ENCODE assay signal across 8 mouse cellular contexts in the genomic region with DNA sequence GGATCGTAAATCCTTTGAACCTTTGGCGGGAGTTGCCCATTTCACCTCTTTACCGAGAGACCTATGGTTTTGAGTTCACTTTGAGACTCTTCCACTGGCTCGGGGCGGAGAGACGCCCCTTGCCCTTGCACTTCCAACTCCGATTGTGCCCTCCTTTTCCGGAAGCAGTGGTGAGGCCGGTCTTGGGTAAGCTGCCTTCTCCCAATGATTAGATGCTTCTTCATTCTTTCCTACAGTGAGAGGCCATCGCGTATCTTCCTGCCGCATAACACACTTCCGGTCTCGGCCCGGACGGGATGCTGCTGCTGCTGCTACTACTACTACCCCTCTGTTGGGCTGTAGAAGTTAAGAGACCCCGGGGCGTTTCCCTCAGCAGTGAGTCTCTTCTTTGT. TPM values are rescaled to one million over a fixed set of nuclear protein-coding genes. Genes with fewer than 3 reads are reported as not detected.
DNase-seq lines count a peak whose midpoint lies in the region; ATAC-seq and TF ChIP-seq lines count a peak whose summit lies in the region.

No protein-coding gene starts in this region.

- H3K79me2 ChIP-seq in macrophage (ENCODE audit: inconsistent target): peaks cover 8% of the 10 kb centered on the region

- H3K4me3 ChIP-seq in lung, adult 2 months (replicated peaks; ENCODE audit: extremely low read depth, low read depth, low read length): peak overlapping the region; percentile 77
- H3K4me3 ChIP-seq in erythroblast, embryonic 14.5 days (replicated peaks): peak overlapping the region; percentile 73
- H3K4me3 ChIP-seq in kidney, postnatal 0 days (replicated peaks; ENCODE audit: low read depth, low read length): peak overlapping the region; percentile 66
- H3K4me3 ChIP-seq in macrophage (ENCODE audit: inconsistent target): peak overlapping the region; percentile 97

- H3K4me1 ChIP-seq in lung, adult 2 months (ENCODE audit: control insufficient read depth, insufficient read depth, low read length): 0 out of 2 replicates have a peak, but pooled peaks cover 6% of the 10 kb centered on the region
- H3K4me1 ChIP-seq in erythroblast, embryonic 14.5 days (ENCODE audit: control insufficient read depth): peaks cover 41% of the 10 kb centered on the region
- H3K4me1 ChIP-seq in kidney, postnatal 0 days (replicated peaks; ENCODE audit: insufficient read depth, low read length): peaks cover 19% of the 10 kb centered on the region

- DNase-seq in adrenal gland, adult 8-10 months: peak; percentile 44
- DNase-seq in adrenal gland, adult 18-20 months (ENCODE audit: low spot score in 2 of 2): no peak
- no peak for DNase-seq in lung, adult 2 months
- DNase-seq in lung, postnatal 25 days (ENCODE audit: low spot score): no peak
- DNase-seq in kidney, postnatal 0 days (ENCODE audit: low spot score): peak; percentile 79
- DNase-seq in Muller cell, postnatal 12 days (ENCODE audit: inconsistent ontology term): no peak

- no peak for TF ChIP-seq CTCF in lung, adult 2 months (IDR thresholded peaks at IDR 0.05; ENCODE audit: insufficient read depth, low read length)
- TF ChIP-seq CTCF in kidney, postnatal 0 days (IDR thresholded peaks at IDR 0.05; ENCODE audit: low read depth): no peak

- H3K9ac ChIP-seq in kidney, postnatal 0 days (ENCODE audit: low read depth, low read length): peak overlapping the region; percentile 65

- WGBS in lung, adult 2 months: 0% methylated on average over 18 of the region's 18 CpGs
- 0% methylated on average over 18 of the region's 18 CpGs for WGBS in kidney, postnatal 0 days
- 0% methylated on average over 18 of the region's 18 CpGs for WGBS in macrophage (ENCODE audit: missing documents)

- H3K27me3 ChIP-seq in erythroblast, embryonic 14.5 days (ENCODE audit: control insufficient read depth): peaks cover 29% of the 10 kb centered on the region
- H3K27me3 ChIP-seq in kidney, postnatal 0 days (ENCODE audit: insufficient read depth, low read length): no peaks in the 10 kb centered on the region

- ATAC-seq in kidney, postnatal 0 days (replicated peaks; ENCODE audit: low FRiP score, low read depth): no peak; the same call in 1 of the 2 replicates

- H3K4me2 ChIP-seq in kidney, postnatal 0 days (ENCODE audit: low read length): peak overlapping the region; percentile 72

- peaks cover 47% of the 10 kb centered on the region for H3K36me3 ChIP-seq in erythroblast, embryonic 14.5 days (ENCODE audit: control insufficient read depth)
- peaks cover 23% of the 10 kb centered on the region; the same call in 1 of the 2 replicates for H3K36me3 ChIP-seq in kidney, postnatal 0 days (ENCODE audit: insufficient read depth, low read length)
- peaks cover 38% of the 10 kb centered on the region for H3K36me3 ChIP-seq in macrophage (ENCODE audit: inconsistent target)

- H3K9me3 ChIP-seq in erythroblast, embryonic 14.5 days (ENCODE audit: control insufficient read depth, low read length): no peaks in the 10 kb centered on the region
- no peaks in the 10 kb centered on the region for H3K9me3 ChIP-seq in kidney, postnatal 0 days (replicated peaks; ENCODE audit: low read length)

- H3K27ac ChIP-seq in kidney, postnatal 0 days: peak overlapping the region; percentile 67
- H3K27ac ChIP-seq in macrophage: peak overlapping the region; percentile 71

- TF ChIP-seq POLR2A in lung, adult 2 months (IDR thresholded peaks at IDR 0.05; ENCODE audit: borderline replicate concordance, extremely low read depth, low read depth, low read length): no peak

RNA-seq across cellular contexts. Expression of a gene that starts 0.6 kb away (rescaled TPM):
- total RNA-seq in adrenal gland, adult 8-10 months (2022): 100 to 1,000 TPM; 167 to 190 (median 180) TPM
- total RNA-seq in adrenal gland, adult 18-20 months (2021): 100 to 1,000 TPM; 132 to 173 TPM
- polyA plus RNA-seq in lung, adult 2 months (2012; rRNA removed): 52.9 and 58.0 TPM in 2 replicates
- polyA plus RNA-seq in erythroblast, embryonic 14.5 days (2012): 9.9 and 10.3 TPM in 2 replicates
- polyA plus RNA-seq in kidney, postnatal 0 days (2015; fragmentation: Nextera tagmentation; extraction: Ambion mirVana): 79.6 and 92.8 TPM in 2 replicates
- 10 to 100 TPM; 21.6 to 84.1 (median 55.5) TPM for total RNA-seq in macrophage (2018; cell fraction: chromatin; rRNA removed)
- 100 to 1,000 TPM in 8 of 26 experiments, 10 to 100 TPM in 18; 51.3 to 116 (median 80.6) TPM for total RNA-seq in macrophage (2018; cell fraction: cytosol; rRNA removed)
- 100 to 1,000 TPM in 15 of 26 experiments, 10 to 100 TPM in 11; 48.6 to 157 (median 104) TPM for total RNA-seq in macrophage (2018; cell fraction: nucleus; rRNA removed)
- 72.3 to 78.4 TPM (median 76.1 TPM) in 3 replicates for polyA plus RNA-seq in macrophage (2018)

RNA-seq across cellular contexts. Expression of a gene that starts 0.7 kb away (rescaled TPM):
- 1 to 10 TPM in 3 of 4 experiments, under 1 TPM in 1; 0.81 to 2.8 (median 1.4) TPM for total RNA-seq in adrenal gland, adult 8-10 months (2022)
- total RNA-seq in adrenal gland, adult 18-20 months (2021): 1 to 10 TPM in 1 of 2 experiments, under 1 TPM in 1; 0.77 to 1.1 TPM
- polyA plus RNA-seq in lung, adult 2 months (2012; rRNA removed): 2.9 and 3.6 TPM in 2 replicates
- 0.02 TPM in 1 of 2 replicates, not detected in the other for polyA plus RNA-seq in erythroblast, embryonic 14.5 days (2012)
- polyA plus RNA-seq in kidney, postnatal 0 days (2015; fragmentation: Nextera tagmentation; extraction: Ambion mirVana): 1.2 and 1.4 TPM in 2 replicates
- under 1 TPM in 13 of 26 experiments, not detected in 13; 0.30 to 0.96 (median 0.51) TPM for total RNA-seq in macrophage (2018; cell fraction: chromatin; rRNA removed)
- total RNA-seq in macrophage (2018; cell fraction: cytosol; rRNA removed): under 1 TPM in 18 of 26 experiments, not detected in 8; 0.05 to 0.37 (median 0.13) TPM
- total RNA-seq in macrophage (2018; cell fraction: nucleus; rRNA removed): under 1 TPM in 5 of 26 experiments, not detected in 21; 0.22 to 0.64 (median 0.45) TPM
- polyA plus RNA-seq in macrophage (2018): 0.10 to 0.13 TPM in 2 of 3 replicates, not detected in the other

RNA-seq across cellular contexts. Expression of a gene that starts 13.9 kb away (rescaled TPM):
- total RNA-seq in adrenal gland, adult 8-10 months (2022): 10 to 100 TPM; 23.7 to 72.6 (median 49.6) TPM
- total RNA-seq in adrenal gland, adult 18-20 months (2021): 10 to 100 TPM; 19.2 to 51.9 TPM
- 24.8 and 30.6 TPM in 2 replicates for polyA plus RNA-seq in lung, adult 2 months (2012; rRNA removed)
- polyA plus RNA-seq in erythroblast, embryonic 14.5 days (2012): 0.01 TPM in 1 of 2 replicates, not detected in the other
- polyA plus RNA-seq in kidney, postnatal 0 days (2015; fragmentation: Nextera tagmentation; extraction: Ambion mirVana): 26.8 and 29.2 TPM in 2 replicates
- 10 to 100 TPM in 7 of 26 experiments, 1 to 10 TPM in 17, under 1 TPM in 2; 0.55 to 17.6 (median 4.7) TPM for total RNA-seq in macrophage (2018; cell fraction: chromatin; rRNA removed)
- 1 to 10 TPM in 13 of 26 experiments, under 1 TPM in 13; 0.36 to 2.5 (median 0.98) TPM for total RNA-seq in macrophage (2018; cell fraction: cytosol; rRNA removed)
- total RNA-seq in macrophage (2018; cell fraction: nucleus; rRNA removed): 1 to 10 TPM in 20 of 26 experiments, under 1 TPM in 6; 0.46 to 9.0 (median 1.6) TPM
- 1.8 to 2.4 TPM (median 2.3 TPM) in 3 replicates for polyA plus RNA-seq in macrophage (2018)

RNA-seq across cellular contexts. Expression of a gene that starts 39.9 kb away (rescaled TPM):
- 1 to 10 TPM; 1.2 to 4.7 (median 2.0) TPM for total RNA-seq in adrenal gland, adult 8-10 months (2022)
- 1 to 10 TPM; 1.6 to 2.9 TPM for total RNA-seq in adrenal gland, adult 18-20 months (2021)
- polyA plus RNA-seq in lung, adult 2 months (2012; rRNA removed): 10.7 and 11.1 TPM in 2 replicates
- polyA plus RNA-seq in erythroblast, embryonic 14.5 days (2012): 80.2 and 112 TPM in 2 replicates
- polyA plus RNA-seq in kidney, postnatal 0 days (2015; fragmentation: Nextera tagmentation; extraction: Ambion mirVana): 16.1 and 17.2 TPM in 2 replicates
- total RNA-seq in macrophage (2018; cell fraction: chromatin; rRNA removed): 10 to 100 TPM in 1 of 26 experiments, 1 to 10 TPM in 10, under 1 TPM in 10, not detected in 5; 0.49 to 11.8 (median 1.0) TPM
- total RNA-seq in macrophage (2018; cell fraction: cytosol; rRNA removed): 1 to 10 TPM in 18 of 26 experiments, under 1 TPM in 8; 0.30 to 9.2 (median 2.9) TPM
- 1 to 10 TPM in 14 of 26 experiments, under 1 TPM in 9, not detected in 3; 0.29 to 9.8 (median 2.6) TPM for total RNA-seq in macrophage (2018; cell fraction: nucleus; rRNA removed)
- polyA plus RNA-seq in macrophage (2018): 5.3 to 6.7 TPM (median 6.5 TPM) in 3 replicates

RNA-seq across cellular contexts. Expression of a gene that starts 47.6 kb away (rescaled TPM):
- total RNA-seq in adrenal gland, adult 8-10 months (2022): 10 to 100 TPM; 17.5 to 22.5 (median 20.0) TPM
- 10 to 100 TPM; 12.3 to 14.2 TPM for total RNA-seq in adrenal gland, adult 18-20 months (2021)
- 10.1 and 10.8 TPM in 2 replicates for polyA plus RNA-seq in lung, adult 2 months (2012; rRNA removed)
- 0.32 and 0.37 TPM in 2 replicates for polyA plus RNA-seq in erythroblast, embryonic 14.5 days (2012)
- polyA plus RNA-seq in kidney, postnatal 0 days (2015; fragmentation: Nextera tagmentation; extraction: Ambion mirVana): 7.5 and 8.1 TPM in 2 replicates
- 1 to 10 TPM in 10 of 26 experiments, under 1 TPM in 5, not detected in 11; 0.40 to 4.0 (median 1.4) TPM for total RNA-seq in macrophage (2018; cell fraction: chromatin; rRNA removed)
- total RNA-seq in macrophage (2018; cell fraction: cytosol; rRNA removed): 1 to 10 TPM; 1.4 to 7.9 (median 5.2) TPM
- 1 to 10 TPM in 19 of 26 experiments, under 1 TPM in 6, not detected in 1; 0.40 to 5.5 (median 1.9) TPM for total RNA-seq in macrophage (2018; cell fraction: nucleus; rRNA removed)
- polyA plus RNA-seq in macrophage (2018): 5.2 to 6.3 TPM (median 5.4 TPM) in 3 replicates

Comparison
In these comparisons a context has a peak if more than half of its experiments do, and no peak if none do; other contexts are left out.
1. DNase-seq: peak in adrenal gland, adult 8-10 months (single experiment) and kidney, postnatal 0 days (single experiment); none in adrenal gland, adult 18-20 months (0 of 2), lung, adult 2 months (single experiment), lung, postnatal 25 days (single experiment) and Muller cell, postnatal 12 days (single experiment).
2. Peak in every context shown above with its lines, with median percentiles within 50 percentile points of each other: H3K4me3 ChIP-seq.